Mouse (Mus musculus): ENCODE measurements around the gene Gp1bb.

The Gp1bb gene

GRCm38 (mm10) chr16:18622019-18622418, at the start of gene Gp1bb:
Gene Gp1bb (minus strand): TSS chr16:18622403.
- DNase-seq = no peak

GRCm38 (mm10) chr16:18669914-18670313, 47.7 kb upstream of the Gp1bb start:
- DNase-seq = no peak

GRCm38 (mm10) chr16:18658597-18658996, 36.4 kb upstream of the Gp1bb start:
- no peak for DNase-seq

- DNase-seq = no peak
These were observed 33.3 kb upstream of the Gp1bb start for GRCm38 (mm10) chr16:18655372-18656098.

- no peak for DNase-seq
These were observed 31.3 kb upstream of the Gp1bb start for GRCm38 (mm10) chr16:18653290-18654160.

- no peak for DNase-seq
These were observed 26.9 kb upstream of the Gp1bb start for GRCm38 (mm10) chr16:18649126-18649525.

- no peak for DNase-seq
These were observed 23.1 kb upstream of the Gp1bb start for GRCm38 (mm10) chr16:18645329-18645728.

GRCm38 (mm10) chr16:18644485-18644884, 22.3 kb upstream of the Gp1bb start:
- DNase-seq = no peak

GRCm38 (mm10) chr16:18643406-18643998, 21.3 kb upstream of the Gp1bb start:
- DNase-seq = no peak

GRCm38 (mm10) chr16:18642897-18643296, 20.7 kb upstream of the Gp1bb start:
- no peak for DNase-seq

- DNase-seq = no peak
These were observed 20.1 kb upstream of the Gp1bb start for GRCm38 (mm10) chr16:18642291-18642690.

GRCm38 (mm10) chr16:18639382-18639929, 17.3 kb upstream of the Gp1bb start:
- no peak for DNase-seq

- DNase-seq = no peak
These were observed 16.2 kb upstream of the Gp1bb start for GRCm38 (mm10) chr16:18638396-18638795.

- no peak for DNase-seq
These were observed 14.6 kb upstream of the Gp1bb start for GRCm38 (mm10) chr16:18636804-18637203.

- DNase-seq = no peak
These were observed 14.2 kb upstream of the Gp1bb start for GRCm38 (mm10) chr16:18636401-18636800.

GRCm38 (mm10) chr16:18633333-18633732, 11.1 kb upstream of the Gp1bb start:
- no peak for DNase-seq

GRCm38 (mm10) chr16:18632816-18633215, 10.6 kb upstream of the Gp1bb start:
- peak in 1 of 2 experiments; percentile 23 for DNase-seq

- no peak for DNase-seq
These were observed 9.9 kb upstream of the Gp1bb start for GRCm38 (mm10) chr16:18632059-18632458.

GRCm38 (mm10) chr16:18631141-18631540, 8.9 kb upstream of the Gp1bb start:
- peak in 1 of 2 experiments; percentile 19 for DNase-seq

GRCm38 (mm10) chr16:18630291-18630690, 8.1 kb upstream of the Gp1bb start:
- DNase-seq = no peak

GRCm38 (mm10) chr16:18629390-18630231, 7.4 kb upstream of the Gp1bb start, which contains the start of gene Sept5:
Gene Sept5 (minus strand): TSS chr16:18629954.
- peak; percentile 59 to 76 for DNase-seq

GRCm38 (mm10) chr16:18628948-18629340, 6.7 kb upstream of the Gp1bb start:
- DNase-seq = no peak

Data from kidney, postnatal 25 days (tissue).